Mouse (Mus musculus): ENCODE data around the gene Ahnak. TPM values are rescaled to one million over a fixed set of nuclear protein-coding genes. Genes with fewer than 3 reads are reported as not detected.

Gene Ahnak
- polyA plus RNA-seq, 1 experiment: 8.0 TPM

- TF ChIP-seq POLR2A (IDR thresholded peaks at IDR 0.05; ENCODE audit: low read depth, low read length) (no peak), CTCF (IDR thresholded peaks at IDR 0.05; ENCODE audit: extremely low read depth, insufficient read depth, insufficient read length, insufficient replicate concordance) (no peak)
- Histone ChIP-seq H3K4me3 (ENCODE audit: extremely low read depth, insufficient read depth, insufficient read length) (no peak overlapping the region), H3K27ac (ENCODE audit: insufficient read depth, low read length) (peak overlapping the region; percentile 33; the same call in 1 of the 2 replicates), H3K4me1 (ENCODE audit: control insufficient read depth, insufficient read depth, insufficient read length) (peaks cover 46% of the 10 kb centered on the region; the same call in 1 of the 2 replicates), H3K27me3 (ENCODE audit: control insufficient read depth, insufficient read depth, low read length) (no peaks in the 10 kb centered on the region), H3K36me3 (ENCODE audit: control insufficient read depth, insufficient read depth, low read length) (no peaks in the 10 kb centered on the region)
- peak; percentile 46 to 61 for DNase-seq (ENCODE audit: low read depth in 1 of 2, low spot score in 2 of 2)
- 28% methylated on average over 5 of the region's 5 CpGs for WGBS
These were observed 78.2 kb downstream of the Ahnak start for GRCm38 (mm10) chr19:9067292-9067691.

GRCm38 (mm10) chr19:9069687-9070307 lies 80.7 kb downstream of the Ahnak start:
- 38% methylated on average over 8 of the region's 8 CpGs for WGBS
- no peak for DNase-seq (ENCODE audit: low read depth in 1 of 2, low spot score in 2 of 2)

GRCm38 (mm10) chr19:9070316-9070715 lies 81.2 kb downstream of the Ahnak start:
- H3K4me3 ChIP-seq (ENCODE audit: extremely low read depth, insufficient read depth, insufficient read length): no peak overlapping the region
- H3K4me1 ChIP-seq (ENCODE audit: control insufficient read depth, insufficient read depth, insufficient read length): peaks cover 59% of the 10 kb centered on the region; the same call in 1 of the 2 replicates
- no peak for DNase-seq (ENCODE audit: low read depth in 1 of 2, low spot score in 2 of 2)
- no peaks in the 10 kb centered on the region for H3K27me3 ChIP-seq (ENCODE audit: control insufficient read depth, insufficient read depth, low read length)
- no peak overlapping the region for H3K27ac ChIP-seq (ENCODE audit: insufficient read depth, low read length)
- WGBS: 54% methylated on average over 2 of the region's 2 CpGs
- TF ChIP-seq POLR2A (IDR thresholded peaks at IDR 0.05; ENCODE audit: low read depth, low read length): no peak
- TF ChIP-seq CTCF (IDR thresholded peaks at IDR 0.05; ENCODE audit: extremely low read depth, insufficient read depth, insufficient read length, insufficient replicate concordance): no peak
- H3K36me3 ChIP-seq (ENCODE audit: control insufficient read depth, insufficient read depth, low read length): no peaks in the 10 kb centered on the region

More at GRCm38 (mm10) chr19:9069687-9070307, 80.7 kb downstream of the Ahnak start:
- H3K36me3 ChIP-seq (ENCODE audit: control insufficient read depth, insufficient read depth, low read length): no peaks in the 10 kb centered on the region
- TF ChIP-seq CTCF (IDR thresholded peaks at IDR 0.05; ENCODE audit: extremely low read depth, insufficient read depth, insufficient read length, insufficient replicate concordance): no peak
- no peak for TF ChIP-seq POLR2A (IDR thresholded peaks at IDR 0.05; ENCODE audit: low read depth, low read length)
- no peak overlapping the region for H3K4me3 ChIP-seq (ENCODE audit: extremely low read depth, insufficient read depth, insufficient read length)
- no peaks in the 10 kb centered on the region for H3K27me3 ChIP-seq (ENCODE audit: control insufficient read depth, insufficient read depth, low read length)
- H3K4me1 ChIP-seq (ENCODE audit: control insufficient read depth, insufficient read depth, insufficient read length): peaks cover 54% of the 10 kb centered on the region; the same call in 1 of the 2 replicates
- no peak overlapping the region for H3K27ac ChIP-seq (ENCODE audit: insufficient read depth, low read length)

DNA sequence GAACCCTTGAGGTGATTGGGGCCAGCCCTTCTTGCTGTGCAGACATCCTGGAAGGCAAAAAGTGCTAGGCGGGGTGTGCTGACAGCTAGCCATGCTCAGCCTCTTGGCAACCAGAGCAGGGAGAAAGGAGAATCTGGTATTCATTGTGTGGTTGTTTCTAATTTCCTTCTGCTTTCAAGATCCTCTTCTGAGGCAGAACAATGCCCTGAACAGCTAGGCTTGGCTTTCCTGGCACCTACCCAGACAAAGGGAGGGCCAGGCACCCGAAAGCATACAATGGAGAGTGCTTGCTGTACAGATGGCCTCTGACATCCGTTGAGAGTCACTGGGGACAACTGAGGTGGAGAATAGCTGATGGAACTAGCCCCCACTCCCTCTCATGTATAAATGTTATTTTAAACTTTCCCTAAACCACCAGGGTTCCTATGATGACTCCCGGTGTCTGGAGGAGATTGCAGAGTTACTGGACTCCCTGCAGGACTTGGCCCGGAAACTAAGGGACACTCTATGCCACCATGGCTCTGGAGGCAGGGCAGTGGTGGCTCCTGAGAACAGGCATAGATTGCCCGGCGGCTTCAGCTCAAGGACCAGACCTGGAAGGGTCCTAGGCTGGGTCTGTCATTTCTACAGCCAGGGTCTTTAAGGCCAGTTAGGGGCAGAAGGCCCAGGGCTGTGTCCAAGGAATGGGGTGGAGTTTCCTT lies 82.5 kb downstream of the Ahnak start:
- Histone ChIP-seq H3K36me3 (ENCODE audit: control insufficient read depth, insufficient read depth, low read length) (no peaks in the 10 kb centered on the region), H3K27me3 (ENCODE audit: control insufficient read depth, insufficient read depth, low read length) (no peaks in the 10 kb centered on the region), H3K4me1 (ENCODE audit: control insufficient read depth, insufficient read depth, insufficient read length) (peaks cover 53% of the 10 kb centered on the region; the same call in 1 of the 2 replicates), H3K4me3 (ENCODE audit: extremely low read depth, insufficient read depth, insufficient read length) (no peak overlapping the region), H3K27ac (ENCODE audit: insufficient read depth, low read length) (0 out of 2 replicates have a peak overlapping the region, but pooled peaks have one; percentile 30)
- TF ChIP-seq POLR2A (IDR thresholded peaks at IDR 0.05; ENCODE audit: low read depth, low read length): no peak
- no peak for TF ChIP-seq CTCF (IDR thresholded peaks at IDR 0.05; ENCODE audit: extremely low read depth, insufficient read depth, insufficient read length, insufficient replicate concordance)
- WGBS: 32% methylated on average over 7 of the region's 7 CpGs
- peak in 1 of 2 experiments; percentile 55 for DNase-seq (ENCODE audit: low read depth in 1 of 2, low spot score in 2 of 2)

- H3K4me3 ChIP-seq (ENCODE audit: extremely low read depth, insufficient read depth, insufficient read length): no peak overlapping the region
- H3K4me1 ChIP-seq (ENCODE audit: control insufficient read depth, insufficient read depth, insufficient read length): peaks cover 50% of the 10 kb centered on the region; the same call in 1 of the 2 replicates
- DNase-seq (ENCODE audit: low read depth in 1 of 2, low spot score in 2 of 2): no peak
- H3K27me3 ChIP-seq (ENCODE audit: control insufficient read depth, insufficient read depth, low read length): no peaks in the 10 kb centered on the region
- no peak for TF ChIP-seq POLR2A (IDR thresholded peaks at IDR 0.05; ENCODE audit: low read depth, low read length)
- no peak for TF ChIP-seq CTCF (IDR thresholded peaks at IDR 0.05; ENCODE audit: extremely low read depth, insufficient read depth, insufficient read length, insufficient replicate concordance)
- H3K27ac ChIP-seq (ENCODE audit: insufficient read depth, low read length): no peak overlapping the region
- 60% methylated on average over 2 of the region's 2 CpGs for WGBS
- no peaks in the 10 kb centered on the region for H3K36me3 ChIP-seq (ENCODE audit: control insufficient read depth, insufficient read depth, low read length)
These were observed 83.1 kb downstream of the Ahnak start for GRCm38 (mm10) chr19:9072157-9072530.

DNA sequence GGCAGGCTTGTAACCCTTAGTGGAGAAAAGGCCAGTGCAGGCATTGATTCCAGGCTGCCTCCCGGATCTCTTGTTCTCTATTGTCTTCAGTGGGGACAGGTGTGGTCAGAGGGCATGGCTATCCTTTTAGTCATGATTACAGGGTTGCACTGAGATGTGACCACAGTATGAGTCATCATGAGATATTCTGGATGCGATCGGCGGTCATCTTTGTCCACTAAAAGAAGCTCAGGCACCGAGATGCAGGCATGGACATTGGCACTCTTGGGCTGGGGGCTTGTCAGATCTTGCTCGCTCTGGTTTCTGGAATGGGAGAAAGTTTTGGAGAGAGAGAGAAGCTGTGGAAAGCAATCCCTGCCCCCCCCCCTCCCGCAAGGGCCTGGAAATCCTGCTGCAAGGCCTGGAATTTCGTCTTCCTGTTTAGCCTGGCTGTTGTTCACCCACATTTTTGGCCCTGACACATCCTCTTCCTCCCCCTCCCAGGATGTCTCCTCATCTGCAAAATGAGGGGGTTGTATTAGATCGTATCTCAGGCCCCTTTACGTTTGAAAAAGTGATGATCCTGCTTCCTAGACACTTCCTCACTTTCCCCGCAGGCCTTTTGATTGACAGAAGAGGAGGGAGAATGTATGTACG lies 84.8 kb downstream of the Ahnak start:
- TF ChIP-seq POLR2A (IDR thresholded peaks at IDR 0.05; ENCODE audit: low read depth, low read length) (no peak), CTCF (IDR thresholded peaks at IDR 0.05; ENCODE audit: extremely low read depth, insufficient read depth, insufficient read length, insufficient replicate concordance) (no peak)
- H3K4me1 ChIP-seq (ENCODE audit: control insufficient read depth, insufficient read depth, insufficient read length): peaks cover 37% of the 10 kb centered on the region; the same call in 1 of the 2 replicates
- no peaks in the 10 kb centered on the region for H3K36me3 ChIP-seq (ENCODE audit: control insufficient read depth, insufficient read depth, low read length)
- no peak for DNase-seq (ENCODE audit: low read depth in 1 of 2, low spot score in 2 of 2)
- no peak overlapping the region for H3K27ac ChIP-seq (ENCODE audit: insufficient read depth, low read length)
- WGBS: 66% methylated on average over 12 of the region's 12 CpGs
- H3K27me3 ChIP-seq (ENCODE audit: control insufficient read depth, insufficient read depth, low read length): no peaks in the 10 kb centered on the region
- H3K4me3 ChIP-seq (ENCODE audit: extremely low read depth, insufficient read depth, insufficient read length): no peak overlapping the region
